Mouse (Mus musculus) urinary bladder, postnatal 14 days (tissue): Measurements from ENCODE around the gene Sipa1l2.
"Not testable (repeated sequence)": the region's sequence is repeated elsewhere in the genome, so short reads cannot be mapped to it uniquely, and the experiment has no call there.

Experiments
- DNase-seq: peaks from one replicate; pipeline ENCODE4 v3.0.0; 2021; ENCODE audit warnings: low spot score

Gene Sipa1l2

GRCm38 (mm10) chr8:125407672-125408071 lies 161.9 kb downstream of the Sipa1l2 start:
- DNase-seq, result no peak

GRCm38 (mm10) chr8:125406453-125406852 lies 163.2 kb downstream of the Sipa1l2 start:
- DNase-seq, result no peak

DNA sequence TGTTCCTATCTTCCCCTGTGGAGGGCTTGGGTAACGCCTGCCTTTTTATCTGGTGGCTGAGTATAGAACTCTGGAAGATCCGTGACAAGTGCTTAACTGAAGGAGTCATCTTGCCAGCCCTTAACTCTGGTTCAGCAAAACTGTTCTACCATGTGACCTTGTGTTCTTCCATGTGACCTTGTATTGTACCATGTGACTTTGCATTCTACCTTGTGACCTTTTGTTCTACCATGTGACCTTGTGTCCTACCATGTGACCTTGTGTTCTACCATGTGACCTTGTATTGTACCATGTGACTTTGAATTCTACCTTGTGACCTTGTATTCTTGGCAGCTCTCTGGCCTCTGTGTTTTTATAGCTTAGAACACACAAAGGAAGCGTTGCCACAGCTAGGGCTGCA lies 168.3 kb downstream of the Sipa1l2 start:
- DNase-seq, result no peak

DNA sequence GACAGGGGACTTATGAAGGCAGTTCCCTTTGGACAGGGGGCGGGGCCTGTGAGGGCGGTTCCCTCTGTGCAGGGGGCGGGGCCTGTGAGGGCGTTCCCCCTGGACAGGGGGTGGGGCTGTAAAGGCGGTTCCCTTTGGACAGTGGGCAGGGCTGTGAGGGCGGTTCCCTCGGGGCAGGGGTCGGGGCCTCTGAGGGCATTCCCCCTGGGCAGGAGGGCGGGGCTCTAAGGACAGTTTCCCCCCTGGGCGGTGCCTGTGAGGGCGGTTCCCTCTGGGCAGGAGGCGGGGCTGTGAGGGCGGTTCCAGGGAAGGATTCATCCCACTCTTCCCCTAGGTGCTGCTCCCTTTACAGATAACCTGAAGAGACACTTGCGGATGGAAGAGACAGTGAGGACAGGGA lies 171.6 kb downstream of the Sipa1l2 start:
- DNase-seq, result no peak

DNA sequence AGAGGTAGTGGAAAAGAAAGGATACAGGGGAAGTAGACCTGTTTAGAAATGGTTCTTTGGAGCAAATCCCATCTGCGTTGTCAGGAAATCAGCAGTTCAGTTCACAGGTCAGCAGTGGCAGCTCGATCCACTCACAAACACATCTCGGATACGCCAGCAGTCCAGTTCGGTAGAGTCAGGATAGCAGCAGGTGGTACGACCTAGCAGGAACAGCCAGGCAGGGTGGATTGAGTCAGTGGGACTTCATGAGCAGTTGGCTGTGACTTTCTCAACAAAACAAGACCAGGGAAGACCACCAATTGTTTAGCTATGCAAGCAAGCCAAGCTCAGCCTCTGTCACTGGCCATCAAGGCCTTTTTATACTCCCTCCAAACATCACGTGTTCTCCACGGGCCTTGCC lies 173.9 kb downstream of the Sipa1l2 start:
- DNase-seq, result not testable (repeated sequence)

- DNase-seq, result no peak
These were observed 174.6 kb downstream of the Sipa1l2 start for GRCm38 (mm10) chr8:125395032-125395431.

GRCm38 (mm10) chr8:125391685-125392084 lies 177.9 kb downstream of the Sipa1l2 start:
- DNase-seq, result no peak

- DNase-seq, result no peak
These were observed 178.3 kb downstream of the Sipa1l2 start for GRCm38 (mm10) chr8:125391271-125391670.

DNA sequence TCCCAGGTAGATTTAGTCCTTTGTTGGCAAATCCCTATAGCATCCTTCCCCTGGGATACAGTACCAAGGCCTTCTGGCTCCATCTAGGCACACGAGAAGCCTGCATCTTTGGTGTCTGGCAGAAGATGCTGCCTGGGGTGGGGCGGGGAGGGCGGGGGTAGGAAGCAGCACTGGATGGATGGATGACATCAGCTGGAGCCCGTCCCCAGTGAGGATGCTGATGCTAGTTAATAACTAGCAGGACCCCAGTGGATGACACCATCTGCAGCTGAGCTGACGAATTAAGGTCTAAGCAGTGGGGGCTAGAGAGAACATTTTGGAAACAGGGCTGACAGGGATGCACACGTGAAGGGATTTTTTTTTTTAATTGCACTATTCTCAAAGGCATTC lies 179.1 kb downstream of the Sipa1l2 start:
- no peak for DNase-seq

GRCm38 (mm10) chr8:125389756-125390505 lies 179.7 kb downstream of the Sipa1l2 start:
- DNase-seq, result peak; percentile 36

DNA sequence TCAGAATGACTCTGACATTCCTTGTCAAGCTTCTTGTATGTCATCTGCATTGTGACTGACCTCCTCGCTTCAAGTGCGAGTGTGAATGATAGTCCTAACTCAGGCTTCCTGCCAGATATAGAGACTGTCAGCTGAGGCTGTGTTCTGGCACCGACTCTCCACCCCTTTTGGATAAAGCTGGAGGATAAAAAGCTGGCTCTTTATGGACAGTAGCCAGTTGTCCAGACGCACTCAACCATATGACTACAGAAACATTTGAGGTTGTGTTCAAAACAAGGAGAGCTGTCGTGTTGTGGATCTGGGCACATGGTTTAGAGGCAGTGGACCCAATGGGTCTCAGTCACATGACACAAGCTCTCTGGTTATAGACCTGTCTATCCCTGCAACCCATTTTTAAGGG lies 180.3 kb downstream of the Sipa1l2 start:
- DNase-seq, result no peak

DNA sequence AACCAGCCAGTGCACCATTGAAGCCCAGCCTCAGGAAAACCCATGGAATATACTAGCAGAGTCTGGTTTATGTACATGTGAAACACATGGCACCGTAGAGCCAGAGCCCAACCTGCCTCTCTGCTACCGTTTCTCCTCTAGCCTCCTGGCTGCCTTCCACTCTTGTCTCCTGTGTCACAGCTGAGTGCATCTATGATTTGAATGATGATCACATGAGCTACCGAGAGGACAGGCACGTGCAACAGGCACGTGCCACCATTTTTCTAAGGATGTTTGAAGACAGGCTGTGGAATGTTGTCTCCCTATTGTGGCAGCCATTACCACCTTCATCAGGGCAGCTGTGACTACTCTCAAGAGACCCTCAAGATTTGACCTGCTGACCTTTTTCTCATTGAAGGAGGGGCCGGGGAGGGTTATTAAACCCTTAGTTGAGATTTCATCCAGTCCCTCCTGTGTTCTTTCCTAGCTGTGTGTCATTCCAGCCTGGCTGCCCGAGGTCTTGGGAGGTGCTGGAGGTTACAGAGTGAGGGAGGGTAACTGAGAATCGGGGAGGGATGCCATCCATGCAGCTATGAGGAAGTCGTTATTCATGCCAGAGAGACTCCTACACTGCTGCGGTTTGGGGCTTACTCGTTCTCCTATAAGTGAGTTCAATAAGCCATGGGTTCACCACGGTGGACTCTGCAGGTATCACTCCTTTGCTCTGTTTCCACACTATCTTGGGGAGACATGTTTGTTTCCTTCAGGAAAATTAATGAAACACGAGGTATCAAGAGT lies 181.0 kb downstream of the Sipa1l2 start:
- no peak for DNase-seq

DNA sequence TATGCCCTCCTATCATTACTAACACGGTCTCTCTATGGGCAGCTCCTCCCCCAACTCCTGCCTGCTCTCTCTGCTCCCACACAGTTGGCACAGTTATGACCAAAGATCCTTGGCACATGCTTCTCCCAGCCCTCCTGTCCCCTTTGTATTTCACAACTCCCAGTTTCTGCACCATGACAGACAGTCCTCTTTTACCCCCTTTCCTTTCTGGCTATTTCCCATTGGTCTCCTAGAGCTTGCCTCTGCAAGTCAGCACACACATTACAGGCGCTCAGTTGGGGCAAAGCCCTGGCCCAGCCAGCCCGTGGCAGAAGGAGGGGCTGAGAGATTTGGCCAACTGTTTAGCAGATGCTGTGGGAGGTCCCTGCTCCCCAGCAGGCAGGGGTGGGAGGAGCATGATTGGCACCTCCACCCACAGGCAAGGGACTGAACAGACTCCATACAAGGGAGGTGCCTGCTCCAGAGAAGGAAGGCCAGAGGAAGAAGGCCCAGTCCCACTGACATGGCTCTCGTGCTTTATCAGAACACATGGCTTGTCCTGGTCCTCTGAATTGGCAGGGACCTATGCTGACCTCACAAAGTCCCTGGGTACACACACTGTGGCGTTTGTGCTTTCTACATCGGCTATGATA lies 184.0 kb downstream of the Sipa1l2 start:
- peak; percentile 58 for DNase-seq

GRCm38 (mm10) chr8:125384551-125385183 lies 184.9 kb downstream of the Sipa1l2 start:
- DNase-seq, result no peak

GRCm38 (mm10) chr8:125381674-125382073 lies 187.9 kb downstream of the Sipa1l2 start:
- DNase-seq, result no peak

- no peak for DNase-seq
These were observed 189.7 kb downstream of the Sipa1l2 start for GRCm38 (mm10) chr8:125379939-125380338.

DNA sequence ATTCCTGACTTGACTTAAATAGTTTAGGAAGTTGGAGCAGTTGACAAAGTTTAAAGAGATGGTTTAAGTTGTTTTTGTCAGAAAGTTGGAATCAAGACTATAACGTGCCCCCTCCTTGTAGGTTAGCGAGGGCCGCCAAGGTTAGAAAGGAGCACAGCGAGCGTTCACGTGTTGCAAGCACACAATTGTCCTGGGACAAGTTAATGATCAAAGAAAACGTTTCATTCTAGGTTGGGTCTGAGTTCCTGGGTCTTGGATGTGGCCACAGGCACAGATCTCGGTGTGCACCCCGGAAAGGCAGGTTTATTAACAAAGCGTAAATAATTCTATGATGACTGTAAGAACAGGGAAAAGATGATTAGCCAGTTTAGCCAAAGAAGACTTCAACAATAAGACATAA lies 190.5 kb downstream of the Sipa1l2 start:
- DNase-seq, result no peak

- DNase-seq, result no peak
These were observed 191.9 kb downstream of the Sipa1l2 start for GRCm38 (mm10) chr8:125377704-125378103.

- DNase-seq, result no peak
These were observed 193.2 kb downstream of the Sipa1l2 start for GRCm38 (mm10) chr8:125376448-125376845.

- DNase-seq, result no peak
These were observed 193.8 kb downstream of the Sipa1l2 start for GRCm38 (mm10) chr8:125375659-125376447.

DNA sequence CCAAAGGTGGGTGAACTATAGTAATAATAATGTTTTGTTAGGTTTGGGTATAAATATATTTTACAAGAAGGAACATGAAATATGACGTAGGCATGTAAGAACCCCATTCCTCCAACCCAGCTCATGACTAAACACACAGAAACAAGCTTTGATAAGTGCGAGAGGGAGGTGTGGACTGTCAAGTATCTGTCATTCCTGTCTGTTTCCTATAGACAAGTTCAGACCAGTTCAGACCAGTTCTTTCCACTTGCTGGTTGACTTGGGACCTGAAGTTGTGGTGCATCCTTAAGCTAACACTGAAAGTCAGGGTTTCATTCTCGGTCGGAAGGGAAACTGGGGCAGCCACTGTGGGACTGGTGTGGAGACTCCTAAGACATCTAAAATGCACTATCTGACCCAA lies 197.0 kb downstream of the Sipa1l2 start:
- no peak for DNase-seq
